Mouse (Mus musculus) macrophage (primary cell): Measurements from ENCODE around the gene Lamb3. TPM values are rescaled to one million over a fixed set of nuclear protein-coding genes. Genes with fewer than 3 reads are reported as not detected.

Source experiments
- H3K27ac ChIP-seq: fragments of 350-480 bp; formaldehyde crosslinking; 2 replicates; pipeline ENCODE4 v1.9.0; 2021
- H3K36me3 ChIP-seq: fragments of 350-480 bp; formaldehyde crosslinking; 2 replicates; pipeline ENCODE4 v1.9.0; 2021; ENCODE audit errors: inconsistent target
- H3K4me3 ChIP-seq: fragments of 350-480 bp; formaldehyde crosslinking; 2 replicates; pipeline ENCODE4 v1.9.0; 2021; ENCODE audit errors: inconsistent target
- H3K79me2 ChIP-seq: fragments of 350-480 bp; formaldehyde crosslinking; 2 replicates; pipeline ENCODE4 v1.9.0; 2021; ENCODE audit errors: inconsistent target
- WGBS: methylation state at CpG from one replicate; pipeline ENCODE4 v1.1.7; 2026; ENCODE audit warnings: inconsistent platforms; ENCODE audit not compliant: missing documents; 5-methylcytosine and 5-hydroxymethylcytosine counted together
- polyA plus RNA-seq: library from polyadenylated mRNA; stranded (reverse); fragments of 250-400 nt; gene quantifications from 3 replicates; pipeline ENCODE4 v1.2.4, GENCODE M21; 2018; ENCODE audit warnings: inconsistent platforms

The Lamb3 gene
- polyA plus RNA-seq, 1 experiment from 2014 or later: not detected

DNA sequence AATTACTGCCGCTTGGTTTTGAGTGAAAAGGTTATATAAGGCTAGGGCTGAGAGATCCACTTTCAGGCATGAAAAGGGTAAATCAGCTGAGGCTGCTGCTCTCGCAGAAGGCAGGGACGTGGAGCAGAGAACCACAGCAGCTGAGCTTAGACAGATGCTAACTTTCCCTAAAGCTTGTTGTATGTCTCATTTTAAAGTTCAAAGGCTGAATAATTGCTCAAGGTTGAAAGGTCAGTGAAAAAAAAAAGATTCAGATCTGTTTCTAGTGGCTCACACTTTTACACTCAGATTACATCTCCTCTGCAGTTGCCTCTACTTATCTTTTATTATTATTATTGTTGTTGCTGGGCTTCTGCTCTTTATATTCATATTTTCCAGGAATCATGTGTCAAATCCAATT, 18.0 kb downstream of the Lamb3 start:
- Histone ChIP-seq H3K27ac (no peak overlapping the region), H3K4me3 (no peak overlapping the region), H3K79me2 (no peaks in the 10 kb centered on the region), H3K36me3 (no peaks in the 10 kb centered on the region)
- 93% methylated on average over 3 of the region's 3 CpGs for WGBS

DNA sequence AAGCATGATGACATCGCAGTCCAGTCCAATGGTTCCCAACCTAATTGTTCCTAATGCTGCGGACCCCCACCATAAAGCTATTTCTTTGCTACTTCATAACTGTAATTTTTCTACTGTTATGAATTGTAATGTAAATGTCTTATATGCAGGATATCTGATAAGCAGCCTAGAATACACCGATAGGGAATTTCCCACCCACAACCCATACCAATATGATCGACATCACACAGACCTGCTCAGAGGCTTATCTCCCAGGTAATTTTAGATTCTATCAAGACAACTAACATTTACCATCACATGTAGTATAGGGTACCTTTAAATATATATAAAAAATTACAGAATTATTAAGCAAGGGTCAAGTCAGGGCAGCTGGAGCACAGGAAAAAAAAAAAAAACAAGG, 18.6 kb downstream of the Lamb3 start:
- Histone ChIP-seq H3K27ac (no peak overlapping the region), H3K4me3 (no peak overlapping the region), H3K36me3 (no peaks in the 10 kb centered on the region), H3K79me2 (no peaks in the 10 kb centered on the region)
- 99% methylated on average over 4 of the region's 4 CpGs for WGBS

DNA sequence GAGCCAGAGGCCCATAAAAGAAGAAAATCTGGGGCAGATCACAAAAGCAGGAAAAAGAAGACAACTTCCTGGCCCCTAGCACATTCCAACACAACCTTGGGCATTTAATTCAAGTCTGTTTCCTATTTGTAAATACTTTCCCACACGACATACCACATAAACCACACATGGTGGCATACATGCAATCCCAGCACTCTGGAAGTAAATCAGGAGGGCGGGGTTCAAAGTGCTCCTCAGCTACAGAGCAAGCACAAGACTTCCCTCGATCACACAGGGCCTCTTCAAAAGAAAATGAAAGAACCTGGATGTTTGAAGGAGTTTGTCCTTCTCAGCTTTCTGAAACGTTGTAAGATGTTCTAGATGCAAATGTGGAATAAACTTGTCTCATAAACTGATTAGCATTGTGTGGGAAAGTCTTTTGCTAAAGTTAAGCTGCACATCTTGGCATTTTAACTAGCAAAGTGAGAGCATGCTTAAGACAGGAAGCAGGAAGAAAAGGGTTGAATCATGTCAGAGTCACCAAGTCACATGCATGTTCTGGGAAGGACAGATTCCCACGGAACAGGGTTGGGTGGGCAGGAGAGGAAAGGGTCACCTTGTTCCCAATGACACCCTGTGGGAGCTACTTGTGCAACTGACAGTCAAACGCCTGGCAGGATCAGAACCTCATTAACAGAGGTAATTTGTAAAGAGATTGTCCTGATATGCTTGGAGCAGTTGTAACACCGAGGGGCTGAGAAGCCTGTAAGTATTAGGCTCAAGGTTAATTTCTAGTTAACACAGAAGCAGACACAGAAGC, 19.4 kb downstream of the Lamb3 start:
- Histone ChIP-seq H3K36me3 (no peaks in the 10 kb centered on the region), H3K4me3 (no peak overlapping the region), H3K27ac (no peak overlapping the region), H3K79me2 (no peaks in the 10 kb centered on the region)
- 42% methylated on average over 7 of the region's 7 CpGs for WGBS

DNA sequence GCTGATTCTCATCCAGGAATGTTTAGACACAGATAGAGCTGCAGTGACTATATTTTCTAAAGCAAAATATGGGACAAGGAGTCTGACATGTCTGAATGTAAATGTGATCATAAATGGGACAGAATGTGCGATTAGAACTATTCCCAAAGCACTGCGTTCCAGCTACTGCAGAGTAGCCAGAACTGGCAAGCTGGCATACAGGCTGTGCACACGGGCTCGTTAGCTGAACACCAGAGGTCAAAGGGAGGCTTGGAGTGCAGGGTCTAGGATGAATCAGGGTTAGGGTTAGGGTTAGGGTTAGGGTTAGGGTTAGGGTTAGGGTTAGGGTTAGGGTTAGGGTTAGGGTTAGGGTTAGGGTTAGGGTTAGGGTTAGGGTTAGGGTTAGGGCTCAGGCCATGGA, 20.0 kb downstream of the Lamb3 start:
- no peak overlapping the region for H3K27ac ChIP-seq
- no peaks in the 10 kb centered on the region for H3K79me2 ChIP-seq
- 83% methylated on average over 2 of the region's 4 CpGs for WGBS
- H3K4me3 ChIP-seq: no peak overlapping the region
- no peaks in the 10 kb centered on the region for H3K36me3 ChIP-seq

DNA sequence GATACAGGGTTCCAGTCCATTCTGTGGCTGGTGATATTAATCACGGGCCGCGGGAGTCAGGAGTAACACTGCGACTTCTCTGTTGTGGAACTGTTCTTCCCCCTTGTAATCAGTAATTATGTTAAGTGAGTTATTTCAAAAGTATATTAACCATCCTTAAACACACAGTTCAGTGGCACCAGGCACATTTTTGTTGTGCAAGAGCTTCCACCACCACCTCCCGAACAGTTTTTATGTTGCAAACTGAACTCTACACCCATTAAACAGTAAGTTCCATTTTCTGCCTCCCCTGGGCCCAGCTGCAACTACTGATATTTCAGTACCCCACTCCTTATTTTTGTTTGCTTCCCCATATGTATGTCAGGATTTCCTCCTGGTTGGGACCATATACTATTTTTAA, 22.1 kb downstream of the Lamb3 start:
- 46% methylated on average over 5 of the region's 5 CpGs for WGBS
- Histone ChIP-seq H3K4me3 (no peak overlapping the region), H3K27ac (no peak overlapping the region), H3K36me3 (no peaks in the 10 kb centered on the region), H3K79me2 (no peaks in the 10 kb centered on the region)

DNA sequence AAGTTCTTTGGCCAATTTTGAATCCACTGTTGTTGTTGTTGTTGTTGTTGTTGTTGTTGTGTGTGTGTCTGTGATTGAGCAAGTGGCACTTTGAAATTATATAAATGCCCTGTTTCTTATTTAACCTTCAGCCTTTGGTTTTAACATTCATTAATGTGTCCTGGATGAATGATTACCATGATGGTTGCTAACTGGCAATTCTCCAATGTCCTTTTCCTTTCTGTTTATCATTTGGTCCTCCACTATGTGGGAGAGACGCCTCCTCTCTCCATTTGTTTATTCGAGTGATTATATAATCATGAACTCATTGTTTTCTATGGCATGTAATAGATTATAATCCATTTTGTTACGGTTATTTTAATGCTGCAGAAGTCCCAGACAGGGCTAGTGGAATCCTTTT, 23.0 kb downstream of the Lamb3 start:
- Histone ChIP-seq H3K4me3 (no peak overlapping the region), H3K36me3 (no peaks in the 10 kb centered on the region), H3K79me2 (no peaks in the 10 kb centered on the region), H3K27ac (no peak overlapping the region)
- WGBS: 56% methylated on average over 3 of the region's 3 CpGs

DNA sequence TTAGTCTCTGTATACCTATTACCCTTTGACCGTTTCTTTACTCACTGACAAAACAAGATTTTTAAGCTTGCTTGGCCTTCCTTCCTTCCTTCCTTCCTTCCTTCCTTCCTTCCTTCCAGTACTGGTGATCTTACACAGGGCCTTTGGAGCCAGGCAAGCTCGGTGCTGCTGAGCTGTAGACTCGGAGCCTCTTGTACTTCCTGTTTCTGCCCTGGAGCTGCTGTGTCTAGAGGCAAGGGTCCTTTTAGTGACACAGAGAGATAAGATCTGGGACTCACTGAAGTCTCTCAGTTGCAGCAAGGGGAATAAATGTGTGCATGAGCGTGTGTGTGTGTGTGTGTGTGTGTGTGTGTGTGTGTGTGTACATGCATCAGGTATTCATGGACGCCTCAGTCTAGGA, 23.4 kb downstream of the Lamb3 start:
- H3K36me3 ChIP-seq: no peaks in the 10 kb centered on the region
- no peak overlapping the region for H3K27ac ChIP-seq
- WGBS: 19% methylated on average over 4 of the region's 5 CpGs
- H3K4me3 ChIP-seq: no peak overlapping the region
- no peaks in the 10 kb centered on the region for H3K79me2 ChIP-seq

DNA sequence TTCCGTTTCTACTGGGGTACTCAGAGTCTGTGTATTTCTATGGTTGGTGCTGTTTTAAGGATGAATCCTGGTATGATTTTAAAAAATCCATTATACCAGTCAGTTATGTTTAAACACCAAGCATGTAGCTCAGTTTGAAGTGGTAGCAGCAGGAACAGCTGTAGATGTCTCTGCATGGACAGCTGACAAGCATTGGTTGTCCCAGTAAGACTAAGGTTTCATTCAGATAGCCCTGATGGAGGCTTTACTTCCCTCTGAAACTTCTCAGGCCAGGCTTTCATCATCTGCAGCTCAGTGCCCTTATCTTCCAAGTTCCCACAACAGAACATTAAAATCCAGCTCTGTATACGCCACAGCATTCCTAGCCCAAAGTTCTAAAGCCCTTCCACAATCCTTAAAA, 25.2 kb downstream of the Lamb3 start:
- Histone ChIP-seq H3K36me3 (no peaks in the 10 kb centered on the region), H3K27ac (no peak overlapping the region), H3K4me3 (no peak overlapping the region), H3K79me2 (no peaks in the 10 kb centered on the region)
- 92% methylated on average over 2 of the region's 2 CpGs for WGBS

DNA sequence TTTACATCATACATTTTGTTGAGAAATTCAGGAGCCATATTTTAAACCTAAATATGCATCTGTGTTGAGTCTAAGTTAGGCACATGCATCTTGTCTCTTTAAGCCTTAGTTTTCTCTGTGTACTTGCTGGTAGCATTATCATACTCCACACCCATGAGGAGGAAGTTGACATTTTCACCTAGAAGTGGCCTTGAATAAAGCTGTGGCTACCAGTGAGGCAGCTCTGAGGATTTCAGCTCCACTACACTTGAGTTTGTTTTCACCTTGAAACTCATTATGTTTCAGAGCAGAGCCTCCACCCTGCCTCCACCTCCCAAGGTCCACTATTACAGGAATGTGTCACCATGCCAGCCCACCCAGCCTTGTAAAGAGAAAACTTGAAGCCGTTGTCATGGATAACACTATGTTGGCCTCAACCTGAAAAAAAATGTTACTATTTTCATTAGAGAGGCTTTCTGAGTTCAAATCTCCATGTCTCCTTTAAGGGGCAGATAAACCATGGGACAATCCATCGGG, 26.7 kb downstream of the Lamb3 start:
- Histone ChIP-seq H3K79me2 (no peaks in the 10 kb centered on the region), H3K4me3 (no peak overlapping the region), H3K27ac (no peak overlapping the region), H3K36me3 (no peaks in the 10 kb centered on the region)
- WGBS: 91% methylated on average over 2 of the region's 2 CpGs

DNA sequence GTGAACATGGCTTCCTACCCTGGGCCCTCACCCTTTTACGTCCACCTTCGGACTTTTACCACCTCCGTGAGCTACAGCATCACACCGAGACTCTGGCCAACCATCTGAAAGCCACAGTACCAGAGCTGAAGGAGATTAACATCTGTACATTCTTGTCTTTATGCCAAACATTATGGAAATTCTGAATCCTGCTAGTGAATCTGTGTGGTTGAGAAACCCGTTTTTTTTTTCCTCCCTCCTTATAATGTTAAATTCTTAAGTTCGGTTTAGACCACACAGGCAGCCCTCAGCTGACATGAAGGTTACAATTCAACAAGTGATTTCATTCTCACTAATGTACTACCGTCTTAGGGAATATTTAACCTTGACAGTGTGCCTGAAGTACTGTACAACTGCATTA, 27.4 kb downstream of the Lamb3 start:
- Histone ChIP-seq H3K27ac (no peak overlapping the region), H3K79me2 (no peaks in the 10 kb centered on the region), H3K36me3 (no peaks in the 10 kb centered on the region), H3K4me3 (no peak overlapping the region)
- WGBS: 92% methylated on average over 7 of the region's 7 CpGs

DNA sequence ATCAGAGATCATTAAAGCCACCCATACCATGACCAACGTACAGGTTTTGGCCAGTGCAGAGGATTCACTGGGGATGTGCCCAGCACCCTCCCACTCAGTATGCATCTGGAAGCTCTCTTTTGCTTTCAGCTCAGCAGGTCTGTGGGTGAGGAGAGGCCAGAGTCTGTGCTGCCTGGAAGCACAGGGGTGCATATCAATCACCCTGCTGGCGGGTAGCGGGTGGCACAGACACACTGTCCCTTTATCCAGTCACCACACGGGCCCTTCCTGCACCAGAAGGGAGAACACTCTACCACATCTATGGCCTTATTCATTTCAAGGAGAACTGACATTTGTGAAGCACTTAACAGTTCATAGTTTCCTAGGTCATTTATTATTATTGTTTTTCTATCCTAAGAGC, 30.9 kb downstream of the Lamb3 start:
- Histone ChIP-seq H3K27ac (no peak overlapping the region), H3K79me2 (no peaks in the 10 kb centered on the region), H3K36me3 (no peaks in the 10 kb centered on the region), H3K4me3 (no peak overlapping the region)
- 87% methylated on average over 4 of the region's 4 CpGs for WGBS

DNA sequence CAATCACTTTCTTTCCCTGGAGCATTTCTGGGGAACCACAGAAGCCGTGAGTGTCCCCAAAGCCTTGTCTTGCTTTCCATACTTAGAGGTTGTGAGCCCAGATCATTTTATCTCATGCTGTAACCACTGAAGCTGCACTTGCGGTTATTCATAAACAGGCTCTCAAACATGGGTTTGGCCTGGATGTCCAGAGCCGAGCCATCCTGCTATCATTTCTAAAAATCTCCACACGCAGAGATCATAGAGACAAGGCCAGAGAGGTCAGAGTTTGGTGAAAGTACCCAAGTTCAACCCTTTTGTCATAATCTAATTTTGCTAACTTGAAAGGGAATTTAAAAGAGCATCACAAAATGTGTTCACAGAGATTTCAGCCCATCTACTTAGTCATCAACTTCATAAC, 33.9 kb downstream of the Lamb3 start:
- 96% methylated on average over 4 of the region's 4 CpGs for WGBS

DNA sequence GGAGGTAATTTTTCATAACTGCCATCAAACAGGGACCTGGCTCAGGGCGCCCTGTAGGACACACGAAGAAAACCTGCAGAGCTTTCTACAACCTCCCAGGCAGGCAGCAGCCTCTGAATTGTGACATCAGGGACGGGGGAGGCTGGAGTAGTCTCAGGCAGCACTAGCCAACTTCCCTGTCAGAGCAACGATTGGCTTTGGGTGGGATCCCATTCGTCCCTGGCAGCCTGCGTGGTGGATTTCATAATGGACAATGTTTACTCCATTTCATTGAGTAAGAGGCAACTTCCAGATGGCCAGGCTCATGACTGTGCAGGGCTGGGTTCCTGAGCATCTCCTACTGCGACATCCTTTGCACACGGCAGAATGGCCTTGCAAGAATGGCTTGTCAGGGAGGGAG, 34.7 kb downstream of the Lamb3 start:
- Histone ChIP-seq H3K79me2 (no peaks in the 10 kb centered on the region), H3K36me3 (no peaks in the 10 kb centered on the region), H3K4me3 (no peak overlapping the region), H3K27ac (no peak overlapping the region)
- WGBS: 17% methylated on average over 8 of the region's 8 CpGs

More for the DNA sequence above, 33.9 kb downstream of the Lamb3 start:
- no peaks in the 10 kb centered on the region for H3K36me3 ChIP-seq
- H3K27ac ChIP-seq: no peak overlapping the region
- H3K79me2 ChIP-seq: no peaks in the 10 kb centered on the region
- H3K4me3 ChIP-seq: no peak overlapping the region

DNA sequence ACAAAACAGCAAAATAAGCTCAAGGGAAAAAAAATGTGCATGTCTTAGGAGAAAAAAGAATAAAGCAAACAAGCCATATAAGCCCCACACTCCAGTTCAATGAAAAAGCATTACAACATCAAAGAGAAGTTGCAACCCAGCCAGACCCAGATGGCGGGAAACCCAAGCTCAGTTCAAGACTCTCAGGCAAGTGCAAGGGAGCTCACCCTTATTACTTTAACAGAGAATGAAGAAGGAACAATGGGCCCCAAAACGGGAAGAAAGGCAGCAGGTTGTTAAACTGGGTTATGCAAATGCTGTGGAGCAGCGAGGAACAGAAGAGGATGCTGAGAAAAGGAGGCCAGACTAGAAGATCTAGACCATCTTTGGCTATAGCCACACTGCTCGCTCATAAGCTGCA, 35.4 kb downstream of the Lamb3 start:
- no peaks in the 10 kb centered on the region for H3K36me3 ChIP-seq
- WGBS: 28% methylated on average over 4 of the region's 4 CpGs
- H3K4me3 ChIP-seq: no peak overlapping the region
- no peak overlapping the region for H3K27ac ChIP-seq
- no peaks in the 10 kb centered on the region for H3K79me2 ChIP-seq

DNA sequence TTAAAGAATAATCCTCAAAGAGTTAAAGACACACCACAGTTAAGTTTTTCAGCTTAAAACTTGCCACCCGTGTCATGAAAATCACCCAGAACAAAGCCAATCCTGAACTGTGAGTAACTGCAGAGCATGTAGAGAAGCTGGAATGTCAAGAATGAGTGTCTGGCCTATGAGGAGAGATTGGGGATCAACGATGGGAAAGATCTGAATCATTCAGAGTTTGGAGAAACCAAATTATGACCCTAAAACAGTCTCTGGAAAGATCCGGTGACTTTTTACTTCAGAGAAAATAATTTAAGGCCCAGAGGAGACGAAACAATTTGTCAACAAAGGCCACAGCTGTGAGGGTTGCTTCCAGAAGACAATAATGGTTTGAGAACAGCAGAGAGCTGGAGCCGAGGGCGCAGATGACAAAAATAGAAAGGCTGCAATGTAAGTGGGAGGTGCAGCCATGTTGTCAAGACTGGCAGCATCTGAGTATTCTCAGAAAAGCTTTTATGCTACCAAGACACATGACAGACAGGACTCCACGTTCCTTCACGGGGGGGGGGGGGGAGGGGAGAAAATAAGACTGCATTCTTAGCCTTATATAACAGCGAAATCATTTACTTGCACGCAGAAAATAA, 36.2 kb downstream of the Lamb3 start:
- 86% methylated on average over 10 of the region's 10 CpGs for WGBS
- Histone ChIP-seq H3K27ac (no peak overlapping the region), H3K79me2 (no peaks in the 10 kb centered on the region), H3K36me3 (no peaks in the 10 kb centered on the region), H3K4me3 (no peak overlapping the region)
